Mouse (Mus musculus) liver, adult 10 weeks (tissue): Measurements from ENCODE around the gene Adtrp. TPM values are rescaled to one million over a fixed set of nuclear protein-coding genes. Genes with fewer than 3 reads are reported as not detected.

ENCODE experiments used
- polyA plus RNA-seq: library from polyadenylated mRNA; stranded (reverse); fragments of 350-450 nt; fragmentation: Illumina TruSeq; extraction: RNeasy Lipid Tissue Mini Kit (QIAGEN cat#74804); gene quantifications from one replicate; pipeline ENCODE4 v1.2.3, GENCODE M21; 2014; ENCODE audit warnings: low read depth, low replicate concordance

Gene Adtrp
- 534 TPM for polyA plus RNA-seq

DNA sequence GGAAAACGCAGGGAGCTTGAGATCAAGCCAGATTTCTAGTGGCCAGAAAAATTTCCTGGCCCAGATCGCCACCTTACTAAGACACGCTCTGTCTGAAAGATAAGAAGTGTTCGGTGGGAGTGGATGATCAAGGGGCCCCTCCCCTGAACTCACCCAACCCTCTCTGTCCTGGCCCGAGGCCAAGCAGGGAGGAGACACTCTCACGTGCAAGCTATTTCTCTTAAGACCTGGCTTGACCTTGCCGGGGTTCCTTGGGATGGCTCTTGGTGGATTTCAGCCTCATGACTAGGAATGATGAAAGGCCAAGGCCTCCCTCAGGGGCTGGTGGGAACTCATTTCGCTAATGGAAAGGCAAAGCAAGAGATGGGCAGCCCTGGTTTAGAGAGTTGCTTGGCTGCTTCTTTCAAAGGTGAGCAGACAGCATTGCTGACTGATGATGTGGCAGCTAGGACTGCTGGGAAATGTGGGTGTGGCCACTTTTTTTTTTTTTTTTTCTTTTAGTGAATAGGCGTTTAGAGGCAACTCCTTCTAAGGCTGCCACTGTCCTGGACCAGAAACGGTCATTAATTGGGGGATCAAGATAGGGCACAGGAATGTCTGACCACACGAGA is at the start of gene Adtrp:
TSS of gene Adtrp (minus strand) at position 169 of the 611 bp plus-strand sequence.

Other genes with a start within 250 kb of the Adtrp start
- 18.6 TPM for gene Tmem170b, start 241.8 kb downstream of the Adtrp start, polyA plus RNA-seq
- 3.7 TPM for gene Hivep1, start 204.3 kb upstream of the Adtrp start, polyA plus RNA-seq